Mouse (Mus musculus) T-helper 2 cell (primary cell): ENCODE results near the gene Ccnk.

Source experiments
- in situ Hi-C: fragments of 300-600 bp; cut with MboI, MseI; formaldehyde crosslinking; loops from one replicate; pipeline ENCODE4 v1.15.1; 2025; ENCODE audit warnings: high pct_unique_total_duplicates

The Ccnk gene

GRCm38 (mm10) chr12:108245579-108245978 is 66.2 kb downstream of the Ccnk start:
- in situ Hi-C loops, result no loop called here

- in situ Hi-C loops, result no loop called here
Observed at GRCm38 (mm10) chr12:108246759-108247500, 67.6 kb downstream of the Ccnk start.

- in situ Hi-C loops, result no loop called here
Observed at GRCm38 (mm10) chr12:108249019-108249418, 69.6 kb downstream of the Ccnk start.

GRCm38 (mm10) chr12:108249522-108249921 is 70.1 kb downstream of the Ccnk start:
- in situ Hi-C loops, result no loop called here

- in situ Hi-C loops, result no loop called here
Observed at GRCm38 (mm10) chr12:108251034-108251792, 71.8 kb downstream of the Ccnk start.

- in situ Hi-C loops, result no loop called here
Observed at GRCm38 (mm10) chr12:108251825-108252542, 72.6 kb downstream of the Ccnk start.
